Mouse (Mus musculus): ENCODE data around the gene Ankrd52.

Gene Ankrd52

GRCm38 (mm10) chr10:128370021-128370420 is 6.9 kb upstream of the Ankrd52 start:
- DNase-seq = no peak

DNA sequence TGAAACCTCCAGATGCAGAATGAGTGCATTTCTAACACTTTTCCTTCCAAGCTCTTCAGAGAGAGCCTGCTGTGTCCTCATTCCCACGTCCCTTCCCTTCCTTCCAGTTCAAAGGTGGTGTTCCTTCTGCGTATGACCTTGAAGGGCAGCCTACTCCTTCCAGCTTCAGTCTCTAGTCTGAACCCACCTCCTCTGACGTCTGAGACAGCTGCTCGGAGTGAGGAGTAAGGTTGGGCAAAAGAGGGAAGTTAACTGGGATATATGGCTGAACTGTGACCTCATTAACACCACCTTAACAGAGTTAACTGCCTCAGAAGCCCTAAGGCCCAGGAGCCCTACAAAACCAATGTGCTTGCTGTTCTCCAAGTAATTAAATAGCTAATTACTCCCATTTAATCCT is 6.3 kb upstream of the Ankrd52 start:
- no peak for DNase-seq

- no peak for DNase-seq
Observed at GRCm38 (mm10) chr10:128372142-128372541, 4.8 kb upstream of the Ankrd52 start.

DNA sequence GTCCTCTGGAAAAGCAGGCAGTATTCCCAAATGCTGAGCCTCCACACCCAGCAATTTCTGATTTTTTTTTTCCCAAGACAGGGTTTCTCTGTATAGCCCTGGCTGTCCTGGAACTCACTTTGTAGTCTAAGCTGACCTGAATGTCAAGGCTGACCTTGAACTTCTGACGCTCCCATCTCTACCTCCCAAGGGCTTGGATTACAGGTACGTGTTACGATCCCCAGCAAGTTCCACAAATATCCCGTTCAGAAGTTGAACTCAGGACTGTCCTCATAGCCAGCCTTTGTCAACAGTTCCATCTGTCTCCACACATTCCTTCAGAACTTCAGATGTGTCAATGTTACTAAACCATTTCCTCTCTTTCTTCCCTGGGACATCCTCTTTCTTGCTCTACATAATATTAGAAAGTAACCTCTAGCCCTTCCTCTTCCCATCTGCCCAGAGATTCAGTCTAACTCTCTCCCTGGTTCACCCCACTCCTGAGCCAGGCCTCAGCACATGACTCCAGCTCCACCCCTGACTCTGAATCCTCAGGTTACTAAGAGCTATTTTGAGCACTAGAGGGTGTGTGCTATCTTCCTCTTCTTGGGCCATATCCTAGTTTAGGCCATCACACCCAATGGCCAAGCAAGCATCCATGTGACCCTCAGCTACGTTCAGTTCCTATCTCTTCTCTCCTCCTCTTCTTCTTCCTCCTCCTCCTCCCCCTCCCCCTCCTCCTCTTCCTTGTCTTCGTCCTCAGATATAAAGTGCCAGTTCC is 3.7 kb upstream of the Ankrd52 start:
- no peak for DNase-seq

GRCm38 (mm10) chr10:128374393-128374792 is 2.5 kb upstream of the Ankrd52 start:
- DNase-seq = no peak

GRCm38 (mm10) chr10:128376099-128376454 is 838 bp upstream of the Ankrd52 start:
- DNase-seq = no peak

DNA sequence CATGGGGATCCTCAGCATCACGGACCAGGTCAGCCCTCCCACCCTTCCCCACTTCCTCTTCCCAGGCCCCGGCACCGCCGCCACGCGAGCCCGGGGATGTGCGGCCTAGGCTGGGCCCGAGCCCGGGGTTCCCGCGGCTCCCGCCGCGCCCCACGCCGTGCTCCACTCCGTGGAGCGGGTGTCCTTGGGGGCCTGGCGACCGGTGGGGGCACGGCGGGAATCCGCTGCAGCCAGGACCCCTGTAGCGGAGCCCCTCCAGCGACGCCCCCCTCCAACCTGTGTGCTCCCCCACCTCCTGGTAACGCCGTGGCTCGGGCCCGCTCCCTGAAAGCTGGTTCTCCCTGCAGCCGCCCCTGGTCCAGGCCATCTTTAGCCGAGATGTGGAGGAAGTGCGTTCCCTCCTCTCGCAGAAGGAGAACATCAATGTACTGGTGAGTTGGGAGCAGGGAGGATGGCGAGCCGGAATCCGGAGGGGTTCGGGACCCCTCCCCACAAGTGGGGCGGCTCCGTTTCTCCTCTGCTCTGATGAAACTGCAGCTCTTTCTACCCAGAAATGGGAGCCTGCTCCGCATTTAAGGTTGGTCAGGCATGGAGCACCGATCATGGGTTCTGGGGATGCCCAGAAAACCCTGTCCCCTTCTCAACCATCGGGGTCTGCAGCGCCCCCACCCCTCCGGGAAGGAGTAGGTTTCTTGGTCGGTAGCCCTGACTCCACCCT is 466 bp downstream of the Ankrd52 start:
- peak; percentile 37 for DNase-seq

- peak; percentile 42 for DNase-seq
Observed at GRCm38 (mm10) chr10:128377940-128378448, 1.1 kb downstream of the Ankrd52 start.

- peak; percentile 52 for DNase-seq
Observed at GRCm38 (mm10) chr10:128378462-128378861, 1.5 kb downstream of the Ankrd52 start.

DNA sequence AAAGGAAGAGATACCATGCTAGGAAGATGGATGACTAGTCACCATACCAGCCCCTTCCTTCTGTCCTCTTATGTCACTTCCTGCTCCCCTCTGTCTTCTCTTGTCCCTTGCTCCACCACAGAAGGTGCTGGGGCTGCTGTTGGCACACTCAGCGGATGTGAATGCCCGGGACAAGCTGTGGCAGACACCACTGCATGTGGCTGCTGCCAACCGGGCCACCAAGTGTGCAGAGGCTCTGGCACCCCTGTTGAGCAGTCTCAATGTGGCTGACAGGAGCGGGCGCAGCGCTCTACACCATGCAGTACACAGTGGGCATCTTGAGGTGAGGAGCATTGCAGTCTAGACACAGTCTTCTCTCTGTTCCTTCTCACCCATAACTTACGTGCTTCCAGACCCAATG is 2.3 kb downstream of the Ankrd52 start:
- DNase-seq = peak; percentile 32

- no peak for DNase-seq
Observed at GRCm38 (mm10) chr10:128380565-128380964, 3.6 kb downstream of the Ankrd52 start.

GRCm38 (mm10) chr10:128382482-128382881 is 5.6 kb downstream of the Ankrd52 start:
- no peak for DNase-seq

- no peak for DNase-seq
Observed at GRCm38 (mm10) chr10:128385902-128386301, 9.0 kb downstream of the Ankrd52 start.

DNA sequence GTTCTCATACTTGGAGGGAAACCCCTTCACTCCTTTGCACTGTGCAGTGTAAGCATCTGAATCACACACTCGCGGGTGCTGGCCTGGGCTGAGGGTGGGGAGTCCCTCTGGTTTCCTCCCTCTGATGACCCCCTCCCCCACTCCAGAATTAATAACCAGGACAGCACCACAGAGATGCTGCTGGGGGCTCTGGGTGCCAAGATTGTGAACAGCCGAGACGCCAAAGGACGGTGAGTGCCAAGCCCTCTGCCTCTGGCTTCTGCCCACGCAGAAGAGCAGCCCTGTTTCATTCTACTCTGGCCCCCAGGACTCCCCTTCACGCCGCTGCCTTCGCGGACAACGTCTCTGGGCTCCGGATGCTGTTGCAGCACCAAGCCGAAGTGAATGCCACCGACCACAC is 12.0 kb downstream of the Ankrd52 start:
- no peak for DNase-seq

DNA sequence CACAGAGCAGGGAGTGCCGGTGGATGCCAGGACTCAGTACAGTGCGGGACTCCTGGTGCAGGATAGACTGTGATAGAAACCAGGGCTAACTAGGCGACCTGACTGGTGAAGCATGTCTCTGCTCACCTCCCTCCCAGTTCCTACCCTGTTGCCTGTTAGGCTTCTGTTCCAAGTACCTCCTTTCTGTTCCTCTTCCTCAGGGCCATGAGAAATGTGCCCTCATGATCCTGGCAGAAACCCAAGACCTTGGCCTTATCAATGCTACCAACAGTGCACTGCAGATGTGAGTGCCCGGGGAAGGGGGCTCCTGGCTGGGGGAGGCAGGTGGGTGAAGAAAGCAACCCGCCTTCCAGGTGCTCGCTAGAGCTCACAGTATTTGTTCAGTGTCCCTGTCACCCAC is 12.7 kb downstream of the Ankrd52 start:
- DNase-seq = no peak

DNA sequence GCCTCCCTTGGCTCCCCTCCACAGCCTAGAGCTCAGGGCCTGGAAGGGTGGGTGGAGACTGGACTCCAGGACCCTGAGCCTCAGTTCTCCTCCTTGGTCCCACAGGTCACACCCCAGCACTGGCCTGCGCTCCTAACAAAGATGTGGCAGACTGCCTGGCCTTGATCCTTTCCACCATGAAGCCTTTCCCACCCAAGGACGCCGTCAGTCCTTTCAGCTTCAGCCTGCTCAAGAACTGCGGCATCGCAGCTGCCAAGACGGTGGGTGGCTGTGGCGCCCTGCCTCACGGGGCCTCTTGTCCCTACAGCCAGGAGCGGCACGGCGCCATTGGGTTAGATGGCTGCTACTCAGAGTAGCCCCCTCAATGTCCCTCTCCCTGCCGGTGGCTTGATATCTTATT is 13.5 kb downstream of the Ankrd52 start:
- DNase-seq = no peak

GRCm38 (mm10) chr10:128391850-128392249 is 14.9 kb downstream of the Ankrd52 start:
- DNase-seq = no peak

DNA sequence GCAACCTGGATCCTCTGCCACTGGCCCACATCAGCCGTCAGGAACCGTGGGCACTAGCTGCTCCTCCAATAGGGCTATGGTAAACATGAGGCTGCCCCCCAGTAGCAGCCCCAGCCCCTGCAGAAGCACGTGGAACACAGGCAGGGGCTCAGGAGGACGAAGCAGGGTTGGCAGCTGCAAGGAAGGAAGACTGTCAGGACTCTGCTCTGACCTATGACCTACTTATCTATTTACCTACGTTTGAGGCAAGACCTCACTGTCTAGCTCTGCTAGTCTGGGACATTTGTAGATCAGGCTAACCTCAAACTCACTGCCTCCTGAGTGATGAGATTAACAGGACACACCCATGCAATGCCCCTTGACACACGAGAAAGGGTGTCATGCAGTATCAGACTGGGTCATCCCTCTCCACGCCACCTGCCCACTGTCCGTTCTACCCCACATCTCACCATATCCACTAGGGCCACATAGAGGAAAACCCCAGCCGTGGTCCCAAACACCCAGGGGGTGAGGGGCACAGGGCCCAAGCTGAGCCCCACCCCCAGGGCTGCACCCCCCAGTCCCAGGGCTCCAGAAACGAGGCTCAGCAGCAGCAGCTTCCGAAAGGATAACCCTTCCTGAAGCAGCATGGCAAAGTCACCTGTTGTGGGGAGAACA is 19.2 kb downstream of the Ankrd52 start:
- no peak for DNase-seq

DNA sequence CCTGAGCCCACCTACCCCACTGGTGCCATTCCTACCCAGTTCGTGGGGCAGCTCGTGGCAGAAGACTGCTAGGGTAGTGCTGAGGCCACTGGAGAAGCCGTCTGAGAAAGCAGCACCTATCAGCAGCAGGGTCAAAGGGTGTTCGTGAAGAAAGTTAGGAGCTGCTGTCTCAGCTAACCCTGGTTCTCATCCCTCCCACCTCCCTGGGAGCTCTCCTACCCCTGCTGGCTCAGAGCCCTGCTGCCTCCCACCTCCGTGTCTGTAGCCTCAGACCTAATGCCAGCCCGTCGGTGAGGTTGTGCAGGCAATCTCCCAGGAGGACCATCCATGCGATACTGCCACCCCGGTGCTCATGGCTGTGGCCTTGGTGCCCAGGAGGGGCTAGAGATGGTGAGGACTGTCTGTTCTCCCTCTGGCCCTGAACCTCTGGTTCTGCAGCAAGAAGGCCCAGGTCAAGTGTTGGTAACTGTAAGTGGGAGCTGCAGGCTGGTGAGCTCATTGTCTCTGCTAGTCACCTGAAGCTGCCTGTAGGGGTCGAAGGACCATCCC is 19.9 kb downstream of the Ankrd52 start:
- no peak for DNase-seq

GRCm38 (mm10) chr10:128397466-128397865 is 20.6 kb downstream of the Ankrd52 start:
- no peak for DNase-seq

DNA sequence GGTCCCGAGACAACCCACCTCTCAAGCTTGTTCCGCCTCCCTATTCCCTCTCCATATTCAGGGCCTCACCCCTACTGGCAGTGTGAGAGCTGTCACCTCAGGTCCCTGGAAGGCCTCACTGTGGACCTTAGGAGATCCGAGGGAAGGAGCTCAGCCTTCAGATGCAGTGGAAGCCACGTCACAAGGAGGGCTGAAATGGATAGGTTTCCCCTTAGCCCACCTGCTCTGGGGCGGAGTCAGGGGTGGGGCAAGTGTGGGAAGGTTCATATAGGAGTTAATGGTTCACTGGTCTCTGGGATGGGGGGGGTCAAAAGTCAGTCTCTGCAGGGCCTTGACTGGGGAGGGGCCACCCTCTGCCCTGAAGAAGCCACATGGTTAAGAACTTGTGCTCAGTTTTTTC is 23.4 kb downstream of the Ankrd52 start:
- no peak for DNase-seq

- no peak for DNase-seq
Observed at GRCm38 (mm10) chr10:128401056-128401455, 24.1 kb downstream of the Ankrd52 start, which contains the start of gene Slc39a5. Gene Slc39a5, minus strand, starts transcription at chr10:128401229.

DNA sequence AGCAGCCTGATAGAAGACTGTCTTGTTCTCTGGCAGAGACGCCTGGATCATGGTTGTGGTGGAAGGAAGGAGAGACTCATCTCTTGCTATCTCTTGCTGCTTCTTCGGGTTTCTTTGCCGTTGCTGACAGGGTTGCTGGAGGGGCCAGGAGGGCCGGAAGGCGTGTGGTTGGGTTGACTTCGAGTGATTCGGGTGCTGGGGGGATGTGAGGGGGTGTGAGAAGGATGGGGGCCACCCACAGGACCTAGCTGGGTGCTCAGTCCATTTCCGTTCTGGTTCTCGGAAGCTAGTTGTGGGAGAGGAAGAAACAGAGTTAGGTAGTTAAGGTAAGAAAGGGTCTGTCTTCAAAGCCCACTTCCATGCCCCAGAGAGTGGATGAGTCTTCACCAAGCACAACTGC is 24.7 kb downstream of the Ankrd52 start:
- no peak for DNase-seq

Data from right cerebral cortex, adult 18-20 months (tissue).